Mouse (Mus musculus) retina, embryonic 14.5 days (tissue): ENCODE measurements around the gene Samt1.
A peak's percentile ranks its signal among the peaks of the same experiment; 100 is the strongest.
"Not testable (repeated sequence)": the region's sequence is repeated elsewhere in the genome, so short reads cannot be mapped to it uniquely, and the experiment has no call there.

Experiments
- DNase-seq: peaks from one replicate; pipeline ENCODE4 v3.0.0-alpha.2; 2015; ENCODE audit warnings: low spot score

Samt1 gene

DNA sequence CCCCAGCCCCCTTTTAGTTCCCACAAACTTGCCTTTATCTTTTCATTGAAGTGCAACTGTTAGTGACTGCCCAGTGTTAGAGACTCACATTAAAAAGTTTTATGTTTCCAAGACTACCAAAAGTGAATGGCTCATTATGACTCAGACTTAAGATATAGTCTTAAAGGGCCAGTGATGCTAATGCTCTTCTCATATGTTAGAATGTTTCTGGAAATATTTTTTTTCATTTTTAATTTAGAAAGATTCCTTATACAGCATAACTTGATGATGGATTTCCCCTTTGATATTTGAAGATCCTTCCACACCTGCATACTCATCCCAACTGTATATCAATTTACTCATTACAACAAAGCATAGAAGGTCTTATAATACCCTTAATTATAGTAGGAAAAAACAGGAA is at the start of gene Samt1:
Gene Samt1, minus strand, starts transcription at position 101 of the 400 bp plus-strand sequence.
- DNase-seq: not testable (repeated sequence)

DNA sequence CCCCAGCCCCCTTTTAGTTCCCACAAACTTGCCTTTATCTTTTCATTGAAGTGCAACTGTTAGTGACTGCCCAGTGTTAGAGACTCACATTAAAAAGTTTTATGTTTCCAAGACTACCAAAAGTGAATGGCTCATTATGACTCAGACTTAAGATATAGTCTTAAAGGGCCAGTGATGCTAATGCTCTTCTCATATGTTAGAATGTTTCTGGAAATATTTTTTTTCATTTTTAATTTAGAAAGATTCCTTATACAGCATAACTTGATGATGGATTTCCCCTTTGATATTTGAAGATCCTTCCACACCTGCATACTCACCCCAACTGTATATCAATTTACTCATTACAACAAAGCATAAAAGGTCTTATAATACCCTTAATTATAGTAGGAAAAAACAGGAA is 42.5 kb upstream of the Samt1 start, which contains the start of gene Gm10057:
Gene Gm10057, minus strand, starts transcription at position 101 of the 400 bp plus-strand sequence.
- DNase-seq: not testable (repeated sequence)

GRCm38 (mm10) chrX:154033727-154034126 is 21.3 kb upstream of the Samt1 start, which contains the start of gene 4921511M17Rik:
4921511M17Rik (minus strand) TSS chrX:154033827.
- not testable (repeated sequence) for DNase-seq

GRCm38 (mm10) chrX:153976914-153977313 is 35.5 kb downstream of the Samt1 start:
- not testable (repeated sequence) for DNase-seq

GRCm38 (mm10) chrX:153976467-153976866 is 36.0 kb downstream of the Samt1 start:
- not testable (repeated sequence) for DNase-seq

- DNase-seq: peak; percentile 2
These were observed 38.0 kb downstream of the Samt1 start for GRCm38 (mm10) chrX:153974450-153974849.

GRCm38 (mm10) chrX:153952866-153953265 is 59.6 kb downstream of the Samt1 start:
- not testable (repeated sequence) for DNase-seq
